Mouse (Mus musculus): ENCODE measurements around the gene Lrig1. TPM values are rescaled to one million over a fixed set of nuclear protein-coding genes. Genes with fewer than 3 reads are reported as not detected.

Gene Lrig1
- polyA plus RNA-seq, 1 experiment = 7.4 TPM

DNA sequence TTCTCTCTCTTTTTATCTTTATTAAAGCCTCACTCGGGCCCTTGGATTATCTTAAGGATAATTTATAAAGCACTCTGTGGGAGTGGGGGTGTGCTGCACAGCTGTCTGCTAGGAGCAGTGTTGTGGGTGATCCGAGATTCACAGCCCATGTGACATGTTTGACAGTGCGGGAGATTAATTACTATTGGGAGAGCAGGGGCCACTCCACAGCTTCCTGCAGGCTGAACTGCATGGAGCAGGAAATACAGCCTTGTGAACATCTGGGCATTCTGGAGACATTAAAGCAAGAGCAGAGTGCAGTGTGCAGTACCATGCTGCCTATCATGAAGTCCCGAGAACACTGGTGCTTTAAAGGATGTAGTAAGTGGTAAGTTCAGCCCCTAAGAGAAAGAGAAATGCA is 107.2 kb downstream of the Lrig1 start:
- DNase-seq (ENCODE audit: low read depth in 1 of 2, low spot score in 2 of 2) = no peak
- no peaks in the 10 kb centered on the region for H3K27me3 ChIP-seq (ENCODE audit: control insufficient read depth, insufficient read depth, low read length)
- H3K36me3 ChIP-seq (ENCODE audit: control insufficient read depth, insufficient read depth, low read length) = no peaks in the 10 kb centered on the region; the same call in 1 of the 2 replicates
- TF ChIP-seq CTCF (IDR thresholded peaks at IDR 0.05; ENCODE audit: extremely low read depth, insufficient read depth, insufficient read length, insufficient replicate concordance) (no peak), POLR2A (IDR thresholded peaks at IDR 0.05; ENCODE audit: low read depth, low read length) (no peak)
- no peaks in the 10 kb centered on the region for H3K4me1 ChIP-seq (ENCODE audit: control insufficient read depth, insufficient read depth, insufficient read length)
- no peak overlapping the region for H3K27ac ChIP-seq (ENCODE audit: insufficient read depth, low read length)
- H3K4me3 ChIP-seq (ENCODE audit: extremely low read depth, insufficient read depth, insufficient read length) = no peak overlapping the region
- 79% methylated on average over 4 of the region's 4 CpGs for WGBS

DNA sequence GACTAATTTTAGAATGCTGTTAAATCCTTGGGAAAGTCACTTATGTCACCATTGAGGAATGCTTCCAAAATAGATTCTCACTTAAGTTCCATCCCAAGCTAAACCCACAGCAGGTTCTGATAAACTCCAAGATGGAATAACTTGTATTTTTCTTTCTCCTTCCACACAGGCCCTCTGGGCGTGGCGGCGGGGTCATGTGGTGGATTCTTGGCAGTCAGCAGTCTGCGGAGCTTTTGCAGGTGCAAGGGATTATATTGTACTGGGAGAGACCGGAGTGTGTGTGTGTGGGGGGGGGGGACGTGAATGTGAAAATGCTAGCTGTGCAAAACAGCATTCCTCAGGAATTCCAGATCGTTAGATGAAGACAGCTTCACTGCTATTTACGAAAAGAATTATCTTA is 107.7 kb downstream of the Lrig1 start:
- no peak overlapping the region for H3K27ac ChIP-seq (ENCODE audit: insufficient read depth, low read length)
- H3K36me3 ChIP-seq (ENCODE audit: control insufficient read depth, insufficient read depth, low read length) = no peaks in the 10 kb centered on the region; the same call in 1 of the 2 replicates
- H3K4me3 ChIP-seq (ENCODE audit: extremely low read depth, insufficient read depth, insufficient read length) = no peak overlapping the region
- DNase-seq (ENCODE audit: low read depth in 1 of 2, low spot score in 2 of 2) = no peak
- H3K27me3 ChIP-seq (ENCODE audit: control insufficient read depth, insufficient read depth, low read length) = no peaks in the 10 kb centered on the region
- TF ChIP-seq CTCF (IDR thresholded peaks at IDR 0.05; ENCODE audit: extremely low read depth, insufficient read depth, insufficient read length, insufficient replicate concordance) = no peak
- no peak for TF ChIP-seq POLR2A (IDR thresholded peaks at IDR 0.05; ENCODE audit: low read depth, low read length)
- no peaks in the 10 kb centered on the region for H3K4me1 ChIP-seq (ENCODE audit: control insufficient read depth, insufficient read depth, insufficient read length)
- 93% methylated on average over 8 of the region's 8 CpGs for WGBS

DNA sequence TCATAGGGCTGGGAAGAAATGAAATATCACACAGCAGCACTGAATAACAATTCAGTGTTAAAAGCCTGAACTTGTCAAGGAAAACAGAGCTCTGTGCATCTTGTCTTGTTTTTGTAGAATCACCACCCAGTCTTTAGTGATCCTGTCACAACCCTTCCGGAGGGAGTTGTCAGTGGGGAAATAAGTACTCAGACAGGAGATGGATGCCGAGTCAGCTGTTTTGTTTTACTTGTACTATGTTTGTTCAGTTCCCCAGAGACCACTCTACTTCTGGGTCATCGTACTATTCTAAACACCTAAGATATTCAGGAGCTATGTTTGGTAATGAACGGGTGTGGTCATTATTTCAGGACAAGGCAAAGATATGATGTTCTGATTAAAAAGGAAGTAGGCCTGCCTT is 111.6 kb downstream of the Lrig1 start:
- Histone ChIP-seq H3K27ac (ENCODE audit: insufficient read depth, low read length) (no peak overlapping the region), H3K4me3 (ENCODE audit: extremely low read depth, insufficient read depth, insufficient read length) (no peak overlapping the region), H3K36me3 (ENCODE audit: control insufficient read depth, insufficient read depth, low read length) (peaks cover 2% of the 10 kb centered on the region; the same call in 1 of the 2 replicates), H3K4me1 (ENCODE audit: control insufficient read depth, insufficient read depth, insufficient read length) (no peaks in the 10 kb centered on the region), H3K27me3 (ENCODE audit: control insufficient read depth, insufficient read depth, low read length) (no peaks in the 10 kb centered on the region)
- 88% methylated on average over 4 of the region's 4 CpGs for WGBS
- DNase-seq (ENCODE audit: low read depth in 1 of 2, low spot score in 2 of 2) = no peak
- TF ChIP-seq CTCF (IDR thresholded peaks at IDR 0.05; ENCODE audit: extremely low read depth, insufficient read depth, insufficient read length, insufficient replicate concordance) (no peak), POLR2A (IDR thresholded peaks at IDR 0.05; ENCODE audit: low read depth, low read length) (no peak)

DNA sequence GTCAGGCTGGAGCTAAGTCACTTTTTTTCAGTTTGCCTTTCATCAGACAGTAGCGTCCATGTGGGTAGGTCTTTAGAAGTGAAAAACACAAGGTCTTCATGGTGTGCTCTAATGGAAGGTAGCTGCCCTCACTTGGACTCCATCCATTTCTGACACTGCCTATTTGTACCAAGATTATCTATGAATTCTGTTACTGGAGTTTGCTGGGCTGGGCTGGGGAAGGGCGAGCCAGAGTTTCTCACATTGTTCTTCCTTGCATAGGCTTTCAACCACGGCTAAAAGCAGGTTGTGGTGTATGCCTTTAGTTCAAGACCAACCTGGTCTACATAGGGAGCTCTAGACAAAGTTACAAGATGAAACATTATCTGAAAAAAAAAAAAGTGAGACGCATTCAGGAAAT is 115.0 kb downstream of the Lrig1 start:
- H3K27ac ChIP-seq (ENCODE audit: insufficient read depth, low read length) = no peak overlapping the region
- H3K4me1 ChIP-seq (ENCODE audit: control insufficient read depth, insufficient read depth, insufficient read length) = no peaks in the 10 kb centered on the region
- WGBS = 85% methylated on average over 4 of the region's 4 CpGs

GRCm38 (mm10) chr6:94584147-94584695 is 115.7 kb downstream of the Lrig1 start:
- Histone ChIP-seq H3K4me3 (ENCODE audit: extremely low read depth, insufficient read depth, insufficient read length) (no peak overlapping the region), H3K4me1 (ENCODE audit: control insufficient read depth, insufficient read depth, insufficient read length) (no peaks in the 10 kb centered on the region), H3K36me3 (ENCODE audit: control insufficient read depth, insufficient read depth, low read length) (0 out of 2 replicates have a peak, but pooled peaks cover 2% of the 10 kb centered on the region), H3K27ac (ENCODE audit: insufficient read depth, low read length) (no peak overlapping the region), H3K27me3 (ENCODE audit: control insufficient read depth, insufficient read depth, low read length) (no peaks in the 10 kb centered on the region)
- DNase-seq (ENCODE audit: low read depth in 1 of 2, low spot score in 2 of 2) = no peak
- 92% methylated on average over 9 of the region's 9 CpGs for WGBS
- TF ChIP-seq CTCF (IDR thresholded peaks at IDR 0.05; ENCODE audit: extremely low read depth, insufficient read depth, insufficient read length, insufficient replicate concordance) (no peak), POLR2A (IDR thresholded peaks at IDR 0.05; ENCODE audit: low read depth, low read length) (no peak)

More for the DNA sequence above, 115.0 kb downstream of the Lrig1 start:
- H3K36me3 ChIP-seq (ENCODE audit: control insufficient read depth, insufficient read depth, low read length) = 0 out of 2 replicates have a peak, but pooled peaks cover 2% of the 10 kb centered on the region
- no peak for DNase-seq (ENCODE audit: low read depth in 1 of 2, low spot score in 2 of 2)
- H3K4me3 ChIP-seq (ENCODE audit: extremely low read depth, insufficient read depth, insufficient read length) = no peak overlapping the region
- TF ChIP-seq CTCF (IDR thresholded peaks at IDR 0.05; ENCODE audit: extremely low read depth, insufficient read depth, insufficient read length, insufficient replicate concordance) (no peak), POLR2A (IDR thresholded peaks at IDR 0.05; ENCODE audit: low read depth, low read length) (no peak)
- no peaks in the 10 kb centered on the region for H3K27me3 ChIP-seq (ENCODE audit: control insufficient read depth, insufficient read depth, low read length)

DNA sequence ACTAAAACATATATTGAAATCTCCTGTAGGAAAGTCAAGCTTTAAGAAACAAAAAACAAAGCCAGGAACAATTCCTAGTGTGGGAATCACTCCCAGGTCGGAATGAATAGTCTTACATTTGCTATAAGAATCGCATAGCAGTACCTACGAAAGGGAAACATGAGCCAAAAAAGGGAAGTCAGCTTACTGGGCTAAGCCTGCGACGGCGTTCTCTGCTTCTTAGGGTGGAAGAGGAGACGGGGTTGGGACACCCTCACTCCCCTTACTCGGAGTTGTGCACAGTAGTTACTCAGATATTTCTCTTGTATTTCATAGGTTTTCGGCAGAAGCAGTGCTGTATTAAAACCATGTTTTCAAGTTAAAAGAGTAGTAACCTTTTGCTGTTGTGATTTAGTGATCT is 117.9 kb downstream of the Lrig1 start:
- Histone ChIP-seq H3K27ac (ENCODE audit: insufficient read depth, low read length) (no peak overlapping the region), H3K36me3 (ENCODE audit: control insufficient read depth, insufficient read depth, low read length) (0 out of 2 replicates have a peak, but pooled peaks cover 2% of the 10 kb centered on the region), H3K4me3 (ENCODE audit: extremely low read depth, insufficient read depth, insufficient read length) (no peak overlapping the region), H3K27me3 (ENCODE audit: control insufficient read depth, insufficient read depth, low read length) (no peaks in the 10 kb centered on the region), H3K4me1 (ENCODE audit: control insufficient read depth, insufficient read depth, insufficient read length) (no peaks in the 10 kb centered on the region)
- TF ChIP-seq CTCF (IDR thresholded peaks at IDR 0.05; ENCODE audit: extremely low read depth, insufficient read depth, insufficient read length, insufficient replicate concordance) (no peak), POLR2A (IDR thresholded peaks at IDR 0.05; ENCODE audit: low read depth, low read length) (no peak)
- WGBS = 31% methylated on average over 9 of the region's 9 CpGs
- no peak for DNase-seq (ENCODE audit: low read depth in 1 of 2, low spot score in 2 of 2)

DNA sequence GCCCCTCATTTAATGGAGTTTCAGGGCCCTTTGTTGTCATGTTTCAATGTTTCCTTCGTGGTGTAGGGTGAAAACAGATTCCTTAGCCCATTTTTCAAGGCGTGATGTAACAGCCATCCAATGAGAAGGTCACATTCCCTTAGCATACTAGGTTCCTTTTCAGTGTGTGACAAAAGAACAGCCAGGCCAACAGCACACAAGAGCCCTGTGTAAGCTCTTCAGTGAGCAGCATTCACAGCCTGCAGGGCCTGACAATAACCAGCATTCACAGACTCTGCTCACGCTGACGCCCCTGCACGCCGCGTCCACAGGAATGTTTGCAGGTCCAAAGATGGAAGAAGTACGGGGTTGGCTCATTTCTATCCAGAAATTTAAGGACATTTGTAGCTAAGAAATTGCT is 122.0 kb downstream of the Lrig1 start:
- no peak overlapping the region for H3K4me3 ChIP-seq (ENCODE audit: extremely low read depth, insufficient read depth, insufficient read length)
- DNase-seq (ENCODE audit: low read depth in 1 of 2, low spot score in 2 of 2) = no peak
- no peak for TF ChIP-seq POLR2A (IDR thresholded peaks at IDR 0.05; ENCODE audit: low read depth, low read length)
- TF ChIP-seq CTCF (IDR thresholded peaks at IDR 0.05; ENCODE audit: extremely low read depth, insufficient read depth, insufficient read length, insufficient replicate concordance) = no peak
- H3K27ac ChIP-seq (ENCODE audit: insufficient read depth, low read length) = no peak overlapping the region
- no peaks in the 10 kb centered on the region for H3K27me3 ChIP-seq (ENCODE audit: control insufficient read depth, insufficient read depth, low read length)
- H3K4me1 ChIP-seq (ENCODE audit: control insufficient read depth, insufficient read depth, insufficient read length) = no peaks in the 10 kb centered on the region
- H3K36me3 ChIP-seq (ENCODE audit: control insufficient read depth, insufficient read depth, low read length) = peaks cover 4% of the 10 kb centered on the region; the same call in 1 of the 2 replicates
- 94% methylated on average over 8 of the region's 8 CpGs for WGBS

Data from spleen, adult 2 months (tissue).